Mouse (Mus musculus): ENCODE data around the gene Myoz2. TPM values are rescaled to one million over a fixed set of nuclear protein-coding genes. Genes with fewer than 3 reads are reported as not detected.

The Myoz2 gene
- polyA plus RNA-seq, 1 experiment from 2014 or later: not detected

DNA sequence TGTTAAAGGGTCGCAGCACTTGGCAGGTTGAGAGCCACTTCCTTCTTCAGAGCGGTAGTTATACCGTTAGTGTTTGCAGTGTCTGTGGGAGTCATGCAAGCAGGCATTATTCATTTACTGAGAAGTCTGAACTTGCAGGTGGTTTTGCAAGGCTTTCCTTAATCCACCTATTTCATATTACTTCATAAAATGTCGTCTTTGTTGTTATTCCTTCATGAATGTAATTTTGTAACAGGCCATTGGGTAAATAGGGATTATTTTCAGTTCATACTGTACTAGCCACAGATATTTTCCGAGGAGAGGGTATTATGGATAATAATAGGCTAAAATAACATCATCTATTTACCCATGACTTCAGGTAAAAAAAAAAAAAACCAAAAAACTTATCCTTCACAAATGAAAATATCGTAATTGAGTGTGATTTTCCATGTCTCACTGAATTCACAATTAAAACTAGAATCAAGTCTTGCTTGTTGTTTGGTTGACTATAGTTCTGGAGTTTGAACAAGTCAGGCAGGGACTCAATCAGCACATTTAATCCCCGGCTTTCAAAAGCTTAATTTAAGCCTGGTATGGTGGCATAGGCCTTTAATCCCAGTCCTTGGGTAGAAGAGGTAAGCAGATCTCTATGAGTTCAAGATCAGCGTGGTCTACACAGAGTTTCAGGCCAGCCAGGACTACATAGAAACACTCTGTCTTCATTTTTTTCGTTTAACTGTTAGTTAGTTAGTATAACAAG, 10.2 kb downstream of the Myoz2 start:
- Histone ChIP-seq H3K9me3 (ENCODE audit: control insufficient read depth, low read length) (no peaks in the 10 kb centered on the region), H3K4me3 (replicated peaks; ENCODE audit: low read length) (no peak overlapping the region), H3K9ac (replicated peaks; ENCODE audit: low read depth, low read length) (no peak overlapping the region), H3K4me1 (replicated peaks; ENCODE audit: control insufficient read depth, insufficient read depth, low read length) (no peaks in the 10 kb centered on the region), H3K27ac (ENCODE audit: low read length) (no peak overlapping the region), H3K36me3 (ENCODE audit: control insufficient read depth, insufficient read depth) (no peaks in the 10 kb centered on the region), H3K4me2 (ENCODE audit: low read length) (no peak overlapping the region), H3K27me3 (replicated peaks; ENCODE audit: control insufficient read depth, insufficient read depth, low read length) (no peaks in the 10 kb centered on the region)
- no peak for ATAC-seq
- 86% methylated on average over 9 of the region's 9 CpGs for WGBS

DNA sequence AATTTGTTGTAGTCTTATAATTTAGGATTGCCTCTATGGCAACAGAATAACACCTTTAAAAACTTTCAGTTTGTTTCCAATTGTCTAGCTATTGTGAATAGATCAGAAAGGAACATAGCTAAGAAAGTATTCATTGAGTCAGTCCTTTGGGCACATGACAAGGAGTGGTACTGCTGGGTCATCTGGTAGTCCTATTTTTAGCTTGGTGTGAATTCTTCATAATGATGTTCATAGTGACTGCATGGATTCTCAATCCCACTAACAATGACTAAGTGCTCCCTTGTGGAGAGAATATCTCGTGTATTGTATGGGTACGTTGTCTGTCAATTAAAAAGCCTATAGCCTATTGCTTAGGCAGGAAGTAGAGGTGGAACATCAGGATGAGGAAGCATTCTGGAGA, 16.0 kb downstream of the Myoz2 start:
- H3K4me1 ChIP-seq (replicated peaks; ENCODE audit: control insufficient read depth, insufficient read depth, low read length): no peaks in the 10 kb centered on the region
- H3K4me3 ChIP-seq (replicated peaks; ENCODE audit: low read length): no peak overlapping the region
- ATAC-seq: no peak
- no peaks in the 10 kb centered on the region for H3K9me3 ChIP-seq (ENCODE audit: control insufficient read depth, low read length)
- H3K9ac ChIP-seq (replicated peaks; ENCODE audit: low read depth, low read length): no peak overlapping the region
- H3K4me2 ChIP-seq (ENCODE audit: low read length): no peak overlapping the region
- H3K27me3 ChIP-seq (replicated peaks; ENCODE audit: control insufficient read depth, insufficient read depth, low read length): no peaks in the 10 kb centered on the region
- 84% methylated on average over 2 of the region's 2 CpGs for WGBS
- H3K36me3 ChIP-seq (ENCODE audit: control insufficient read depth, insufficient read depth): no peaks in the 10 kb centered on the region
- H3K27ac ChIP-seq (ENCODE audit: low read length): no peak overlapping the region

DNA sequence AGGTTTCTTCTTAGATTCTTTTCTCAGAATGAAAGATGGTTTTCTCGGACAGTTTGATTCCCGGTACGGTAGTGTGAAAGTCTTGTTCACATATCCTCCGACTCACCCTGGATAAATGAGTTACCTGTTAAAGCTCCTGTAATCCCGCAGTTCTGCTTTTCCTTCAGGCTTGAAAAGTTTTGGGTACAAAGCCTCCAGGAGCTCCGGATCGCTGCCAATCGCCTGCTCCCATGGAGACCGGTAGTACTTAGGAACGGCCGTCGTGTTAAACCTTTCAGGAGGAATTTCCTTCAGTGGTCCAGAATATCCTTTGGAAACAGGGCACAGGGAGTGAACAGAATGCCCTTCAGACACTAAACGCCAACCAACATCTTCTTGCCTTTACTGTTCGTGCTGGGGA, 21.3 kb downstream of the Myoz2 start:
- no peak overlapping the region for H3K4me3 ChIP-seq (replicated peaks; ENCODE audit: low read length)
- ATAC-seq: no peak
- H3K4me2 ChIP-seq (ENCODE audit: low read length): no peak overlapping the region
- no peaks in the 10 kb centered on the region for H3K27me3 ChIP-seq (replicated peaks; ENCODE audit: control insufficient read depth, insufficient read depth, low read length)
- H3K9me3 ChIP-seq (ENCODE audit: control insufficient read depth, low read length): no peaks in the 10 kb centered on the region
- no peaks in the 10 kb centered on the region for H3K4me1 ChIP-seq (replicated peaks; ENCODE audit: control insufficient read depth, insufficient read depth, low read length)
- 88% methylated on average over 14 of the region's 14 CpGs for WGBS
- H3K36me3 ChIP-seq (ENCODE audit: control insufficient read depth, insufficient read depth): no peaks in the 10 kb centered on the region
- H3K27ac ChIP-seq (ENCODE audit: low read length): no peak overlapping the region
- no peak overlapping the region for H3K9ac ChIP-seq (replicated peaks; ENCODE audit: low read depth, low read length)

GRCm38 (mm10) chr3:123009417-123009816, 25.4 kb downstream of the Myoz2 start:
- no peak for ATAC-seq
- H3K4me3 ChIP-seq (replicated peaks; ENCODE audit: low read length): no peak overlapping the region
- no peaks in the 10 kb centered on the region for H3K4me1 ChIP-seq (replicated peaks; ENCODE audit: control insufficient read depth, insufficient read depth, low read length)
- no peak overlapping the region for H3K9ac ChIP-seq (replicated peaks; ENCODE audit: low read depth, low read length)
- no peaks in the 10 kb centered on the region for H3K9me3 ChIP-seq (ENCODE audit: control insufficient read depth, low read length)
- WGBS: 50% methylated on average over 6 of the region's 6 CpGs
- H3K27ac ChIP-seq (ENCODE audit: low read length): no peak overlapping the region
- H3K27me3 ChIP-seq (replicated peaks; ENCODE audit: control insufficient read depth, insufficient read depth, low read length): no peaks in the 10 kb centered on the region
- no peak overlapping the region for H3K4me2 ChIP-seq (ENCODE audit: low read length)
- no peaks in the 10 kb centered on the region for H3K36me3 ChIP-seq (ENCODE audit: control insufficient read depth, insufficient read depth)

DNA sequence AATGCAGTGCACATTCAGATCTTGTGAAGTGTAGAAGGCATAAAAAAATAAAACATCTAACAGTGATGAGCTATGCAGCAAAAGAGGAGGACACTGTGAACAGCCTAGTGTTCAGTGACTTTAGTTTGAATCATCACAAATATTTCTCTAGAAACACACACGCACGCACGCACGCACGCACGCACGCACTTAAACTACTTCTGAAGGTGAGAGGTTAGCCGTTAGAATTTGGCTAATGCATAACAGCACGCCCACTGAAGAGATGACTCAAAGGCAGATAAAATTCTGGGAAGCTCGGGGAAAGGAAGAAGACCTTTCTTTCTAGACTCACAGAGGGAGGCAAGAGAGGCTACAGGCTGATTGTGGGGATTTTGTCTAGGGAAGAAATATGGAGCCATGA, 27.4 kb downstream of the Myoz2 start:
- Histone ChIP-seq H3K4me2 (ENCODE audit: low read length) (no peak overlapping the region), H3K9me3 (ENCODE audit: control insufficient read depth, low read length) (no peaks in the 10 kb centered on the region), H3K9ac (replicated peaks; ENCODE audit: low read depth, low read length) (no peak overlapping the region), H3K27me3 (replicated peaks; ENCODE audit: control insufficient read depth, insufficient read depth, low read length) (no peaks in the 10 kb centered on the region), H3K36me3 (ENCODE audit: control insufficient read depth, insufficient read depth) (no peaks in the 10 kb centered on the region), H3K4me3 (replicated peaks; ENCODE audit: low read length) (no peak overlapping the region), H3K4me1 (replicated peaks; ENCODE audit: control insufficient read depth, insufficient read depth, low read length) (no peaks in the 10 kb centered on the region), H3K27ac (ENCODE audit: low read length) (no peak overlapping the region)
- 90% methylated on average over 10 of the region's 10 CpGs for WGBS
- no peak for ATAC-seq

- Histone ChIP-seq H3K4me3 (replicated peaks; ENCODE audit: low read length) (no peak overlapping the region), H3K36me3 (ENCODE audit: control insufficient read depth, insufficient read depth) (no peaks in the 10 kb centered on the region), H3K27ac (ENCODE audit: low read length) (no peak overlapping the region), H3K4me2 (ENCODE audit: low read length) (no peak overlapping the region), H3K27me3 (replicated peaks; ENCODE audit: control insufficient read depth, insufficient read depth, low read length) (no peaks in the 10 kb centered on the region), H3K9ac (replicated peaks; ENCODE audit: low read depth, low read length) (no peak overlapping the region), H3K4me1 (replicated peaks; ENCODE audit: control insufficient read depth, insufficient read depth, low read length) (no peaks in the 10 kb centered on the region), H3K9me3 (ENCODE audit: control insufficient read depth, low read length) (no peaks in the 10 kb centered on the region)
- ATAC-seq: no peak
- 47% methylated on average over 3 of the region's 3 CpGs for WGBS
Measured at GRCm38 (mm10) chr3:123001053-123001452, 33.8 kb downstream of the Myoz2 start.

GRCm38 (mm10) chr3:122998511-122998910, 36.3 kb downstream of the Myoz2 start:
- 76% methylated on average over 8 of the region's 8 CpGs for WGBS
- no peaks in the 10 kb centered on the region for H3K36me3 ChIP-seq (ENCODE audit: control insufficient read depth, insufficient read depth)
- ATAC-seq: no peak
- no peak overlapping the region for H3K9ac ChIP-seq (replicated peaks; ENCODE audit: low read depth, low read length)
- no peaks in the 10 kb centered on the region for H3K27me3 ChIP-seq (replicated peaks; ENCODE audit: control insufficient read depth, insufficient read depth, low read length)
- H3K4me1 ChIP-seq (replicated peaks; ENCODE audit: control insufficient read depth, insufficient read depth, low read length): no peaks in the 10 kb centered on the region
- H3K27ac ChIP-seq (ENCODE audit: low read length): no peak overlapping the region
- no peak overlapping the region for H3K4me3 ChIP-seq (replicated peaks; ENCODE audit: low read length)
- peaks cover 5% of the 10 kb centered on the region; the same call in 1 of the 2 replicates for H3K9me3 ChIP-seq (ENCODE audit: control insufficient read depth, low read length)
- H3K4me2 ChIP-seq (ENCODE audit: low read length): no peak overlapping the region

DNA sequence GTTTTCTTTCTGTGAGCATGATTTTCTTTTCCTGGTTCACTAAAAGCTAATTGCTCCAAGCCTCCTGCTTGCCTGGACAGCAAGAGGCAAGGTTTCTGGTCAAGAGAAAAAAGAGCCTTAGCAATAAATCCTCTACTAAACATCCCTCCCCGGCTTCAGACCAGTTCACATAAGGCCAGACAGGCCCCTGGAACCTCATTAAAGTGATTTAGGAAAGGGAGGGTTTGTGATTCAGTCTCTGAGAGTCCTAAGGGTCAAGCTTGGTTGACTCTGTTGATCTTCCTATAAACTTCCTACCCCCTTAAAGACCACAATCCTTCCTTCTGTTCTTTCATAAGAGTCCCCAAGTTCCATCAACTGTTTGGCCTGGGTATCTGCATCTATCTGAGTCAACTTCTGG, 37.8 kb downstream of the Myoz2 start:
- 90% methylated on average over 1 of the region's 1 CpGs for WGBS
- H3K4me2 ChIP-seq (ENCODE audit: low read length): no peak overlapping the region
- H3K9me3 ChIP-seq (ENCODE audit: control insufficient read depth, low read length): peaks cover 5% of the 10 kb centered on the region; the same call in 1 of the 2 replicates
- no peak overlapping the region for H3K4me3 ChIP-seq (replicated peaks; ENCODE audit: low read length)
- H3K4me1 ChIP-seq (replicated peaks; ENCODE audit: control insufficient read depth, insufficient read depth, low read length): no peaks in the 10 kb centered on the region
- no peaks in the 10 kb centered on the region for H3K27me3 ChIP-seq (replicated peaks; ENCODE audit: control insufficient read depth, insufficient read depth, low read length)
- ATAC-seq: no peak
- no peak overlapping the region for H3K9ac ChIP-seq (replicated peaks; ENCODE audit: low read depth, low read length)
- no peak overlapping the region for H3K27ac ChIP-seq (ENCODE audit: low read length)
- no peaks in the 10 kb centered on the region for H3K36me3 ChIP-seq (ENCODE audit: control insufficient read depth, insufficient read depth)

DNA sequence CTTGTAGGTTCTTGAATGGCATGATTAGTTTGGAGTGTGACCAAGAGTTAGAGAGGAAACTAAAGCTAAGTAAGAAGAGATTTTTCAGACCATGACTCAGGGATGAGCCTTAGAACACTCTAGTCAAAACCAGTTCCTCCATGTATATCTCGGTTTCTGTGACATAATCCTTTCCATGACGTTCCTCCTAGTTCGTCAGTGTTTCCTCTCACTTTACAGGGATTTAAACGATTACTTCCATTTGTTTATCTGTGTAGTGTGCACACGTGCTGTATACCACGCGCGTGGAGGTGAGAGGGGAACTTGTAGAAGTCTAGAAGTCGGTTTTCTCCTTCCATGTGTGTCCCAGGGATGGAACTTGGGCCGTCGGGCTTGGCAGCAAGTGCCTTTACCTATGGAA, 47.9 kb downstream of the Myoz2 start:
- 91% methylated on average over 11 of the region's 11 CpGs for WGBS

DNA sequence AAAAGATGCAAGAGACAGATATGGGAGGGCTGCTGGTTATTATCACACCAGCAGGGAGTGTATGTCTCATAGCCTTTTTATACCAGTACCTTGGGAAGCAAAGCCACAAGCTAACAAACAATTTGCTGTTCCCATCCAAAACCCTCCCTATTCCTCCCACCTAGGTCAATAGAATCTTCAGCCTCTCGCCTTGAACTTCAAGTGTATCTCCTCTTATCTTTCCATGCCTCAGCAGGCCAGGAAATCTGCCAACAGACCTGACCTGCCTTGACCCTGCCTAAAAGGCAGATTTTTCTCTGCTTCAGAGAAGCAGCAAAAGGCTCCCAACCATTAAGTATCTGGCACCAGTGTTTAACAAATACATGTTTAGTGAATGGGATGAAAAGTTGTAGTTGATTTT, 48.4 kb downstream of the Myoz2 start:
- no peak overlapping the region for H3K9ac ChIP-seq (replicated peaks; ENCODE audit: low read depth, low read length)
- WGBS: 75% methylated on average over 1 of the region's 1 CpGs
- no peak for ATAC-seq

More for the DNA sequence above, 47.9 kb downstream of the Myoz2 start:
- no peak overlapping the region for H3K27ac ChIP-seq (ENCODE audit: low read length)
- H3K4me1 ChIP-seq (replicated peaks; ENCODE audit: control insufficient read depth, insufficient read depth, low read length): peaks cover 5% of the 10 kb centered on the region; the same call in 1 of the 2 replicates
- no peak overlapping the region for H3K9ac ChIP-seq (replicated peaks; ENCODE audit: low read depth, low read length)
- ATAC-seq: no peak
- H3K4me3 ChIP-seq (replicated peaks; ENCODE audit: low read length): no peak overlapping the region
- H3K27me3 ChIP-seq (replicated peaks; ENCODE audit: control insufficient read depth, insufficient read depth, low read length): no peaks in the 10 kb centered on the region
- H3K36me3 ChIP-seq (ENCODE audit: control insufficient read depth, insufficient read depth): no peaks in the 10 kb centered on the region
- no peak overlapping the region for H3K4me2 ChIP-seq (ENCODE audit: low read length)
- no peaks in the 10 kb centered on the region for H3K9me3 ChIP-seq (ENCODE audit: control insufficient read depth, low read length)

More for the DNA sequence above, 48.4 kb downstream of the Myoz2 start:
- Histone ChIP-seq H3K4me3 (replicated peaks; ENCODE audit: low read length) (no peak overlapping the region), H3K27ac (ENCODE audit: low read length) (no peak overlapping the region), H3K4me2 (ENCODE audit: low read length) (no peak overlapping the region), H3K27me3 (replicated peaks; ENCODE audit: control insufficient read depth, insufficient read depth, low read length) (no peaks in the 10 kb centered on the region), H3K36me3 (ENCODE audit: control insufficient read depth, insufficient read depth) (no peaks in the 10 kb centered on the region), H3K9me3 (ENCODE audit: control insufficient read depth, low read length) (no peaks in the 10 kb centered on the region), H3K4me1 (replicated peaks; ENCODE audit: control insufficient read depth, insufficient read depth, low read length) (peaks cover 5% of the 10 kb centered on the region; the same call in 1 of the 2 replicates)

Data from forebrain, embryonic 16.5 days (tissue).